Mouse (Mus musculus) layer of hippocampus, postnatal 10 days (tissue): Measurements from ENCODE around the gene Hivep2. TPM values are rescaled to one million over a fixed set of nuclear protein-coding genes. Genes with fewer than 3 reads are reported as not detected.

Experiments used
- total RNA-seq, 2 experiments: library from RNA; stranded (reverse); gene quantifications; 2 replicates each; pipeline ENCODE4 v1.2.3; 2021

Hivep2 gene
- total RNA-seq, 2 experiments from 2014 or later = 215 to 228 TPM

Other genes with a start within 250 kb of the Hivep2 start
- 10 to 100 TPM; 68.0 to 68.7 TPM for gene Aig1, start 97.1 kb upstream of the Hivep2 start, total RNA-seq